Mouse (Mus musculus): ENCODE data around the gene Rhoa.

GRCm38 (mm10) chr9:108266261-108266935 is 39.5 kb upstream of the Rhoa start:
- no peak for TF ChIP-seq CTCF (conservative IDR thresholded peaks at IDR 0.05; ENCODE audit: low read length)
- TF ChIP-seq POU5F1 (IDR thresholded peaks at IDR 0.05; ENCODE audit: borderline replicate concordance, low read length), result no peak
- no peak; the same call in 1 of the 2 replicates for TF ChIP-seq NANOG (IDR thresholded peaks at IDR 0.05; ENCODE audit: borderline replicate concordance, low read length)
